Mouse (Mus musculus) gastrocnemius, adult 18-20 months (tissue): ENCODE results near the gene Metap2. TPM values are rescaled to one million over a fixed set of nuclear protein-coding genes. Genes with fewer than 3 reads are reported as not detected.

ENCODE experiments used
- total RNA-seq, 2 experiments: library from RNA; stranded (reverse); gene quantifications; 2 replicates each; pipeline ENCODE4 v1.2.3; 2021

Metap2 gene
- total RNA-seq, 2 experiments from 2014 or later, result 162 to 177 TPM

Other genes starting within 250 kb of the Metap2 start
- under 1 TPM; 0.17 to 0.57 TPM for gene Usp44, start 65.5 kb downstream of the Metap2 start, total RNA-seq
- gene Vezt, start 138.7 kb upstream of the Metap2 start, total RNA-seq, result 10 to 100 TPM; 54.1 to 59.7 TPM
- 1 to 10 TPM; 2.7 to 3.0 TPM for gene Fgd6, start 138.9 kb upstream of the Metap2 start, total RNA-seq